Mouse (Mus musculus): Measurements from ENCODE around the gene Srgap1.
"Not testable (repeated sequence)": the region's sequence is repeated elsewhere in the genome, so short reads cannot be mapped to it uniquely, and the experiment has no call there.

Srgap1 gene

GRCm38 (mm10) chr10:121807771-121808170 lies 239.3 kb downstream of the Srgap1 start:
- no peak for DNase-seq

GRCm38 (mm10) chr10:121806806-121807205 lies 240.3 kb downstream of the Srgap1 start:
- DNase-seq = no peak

- DNase-seq = no peak
Measured at GRCm38 (mm10) chr10:121805933-121806341, 241.2 kb downstream of the Srgap1 start.

GRCm38 (mm10) chr10:121804551-121804950 lies 242.6 kb downstream of the Srgap1 start:
- DNase-seq = no peak

- no peak for DNase-seq
Measured at GRCm38 (mm10) chr10:121800041-121800440, 247.1 kb downstream of the Srgap1 start.

- no peak for DNase-seq
Measured at GRCm38 (mm10) chr10:121796027-121796802, 250.9 kb downstream of the Srgap1 start.

- DNase-seq = no peak
Measured at GRCm38 (mm10) chr10:121794486-121794885, 252.6 kb downstream of the Srgap1 start.

GRCm38 (mm10) chr10:121792661-121793060 lies 254.5 kb downstream of the Srgap1 start:
- DNase-seq = no peak

- DNase-seq = no peak
Measured at GRCm38 (mm10) chr10:121790078-121790477, 257.0 kb downstream of the Srgap1 start.

- DNase-seq = no peak
Measured at GRCm38 (mm10) chr10:121788536-121788935, 258.6 kb downstream of the Srgap1 start.

GRCm38 (mm10) chr10:121781159-121781558 lies 266.0 kb downstream of the Srgap1 start:
- no peak for DNase-seq

GRCm38 (mm10) chr10:121775990-121776389 lies 271.1 kb downstream of the Srgap1 start:
- DNase-seq = no peak

GRCm38 (mm10) chr10:121773813-121774212 lies 273.3 kb downstream of the Srgap1 start:
- DNase-seq = no peak

GRCm38 (mm10) chr10:121770624-121771577 lies 276.2 kb downstream of the Srgap1 start:
- DNase-seq = no peak

GRCm38 (mm10) chr10:121769711-121770110 lies 277.4 kb downstream of the Srgap1 start:
- DNase-seq = no peak

- not testable (repeated sequence) for DNase-seq
Measured at GRCm38 (mm10) chr10:121767295-121767694, 279.8 kb downstream of the Srgap1 start.

- no peak for DNase-seq
Measured at GRCm38 (mm10) chr10:121765174-121766057, 281.7 kb downstream of the Srgap1 start.

- no peak for DNase-seq
Measured at GRCm38 (mm10) chr10:121764469-121765173, 282.5 kb downstream of the Srgap1 start.

- DNase-seq = no peak
Measured at GRCm38 (mm10) chr10:121763191-121763590, 283.9 kb downstream of the Srgap1 start.

GRCm38 (mm10) chr10:121762141-121762540 lies 285.0 kb downstream of the Srgap1 start:
- DNase-seq = no peak

- DNase-seq = no peak
Measured at GRCm38 (mm10) chr10:121759095-121759494, 288.0 kb downstream of the Srgap1 start.

GRCm38 (mm10) chr10:121756677-121757076 lies 290.4 kb downstream of the Srgap1 start:
- no peak for DNase-seq

All from cerebellum, adult 11 months (tissue).